Mouse (Mus musculus) C2C12 (cell line): ENCODE results near the gene Snx5.

Experiments used
- CTCF ChIP-seq: IDR thresholded peaks from one replicate; pipeline ENCODE4 v1.5.1; 2011; ENCODE audit not compliant: control insufficient read depth, insufficient read depth, insufficient read length
- MAX ChIP-seq: IDR thresholded peaks from one replicate; pipeline ENCODE4 v1.6.1; 2011; ENCODE audit warnings: mild to moderate bottlenecking, control low read depth
- MYOD1 ChIP-seq: IDR thresholded peaks from one replicate; pipeline ENCODE4 v1.6.1; 2011; ENCODE audit warnings: low read depth; ENCODE audit not compliant: control insufficient read depth, insufficient read length
- MYOG ChIP-seq: IDR thresholded peaks from one replicate; pipeline ENCODE4 v1.6.1; 2011; ENCODE audit not compliant: control insufficient read depth, insufficient read length; ENCODE audit errors: extremely low read depth

GRCm38 (mm10) chr2:144291600-144292305, 21.0 kb upstream of the Snx5 start:
- no peak for TF ChIP-seq CTCF
- TF ChIP-seq MAX, result no peak
- TF ChIP-seq MYOD1, result no peak
- TF ChIP-seq MYOG, result no peak
